Mouse (Mus musculus) ES-E14 (cell line): ENCODE results near the gene Tiparp.
A peak's percentile ranks its signal among the peaks of the same experiment; 100 is the strongest.

Experiments
- CHD2 ChIP-seq: IDR thresholded peaks from 2 replicates; pipeline ENCODE4 v1.6.1; 2014; ENCODE audit warnings: mild to moderate bottlenecking, low read depth, low read length, inconsistent platforms
- HCFC1 ChIP-seq: IDR thresholded peaks from 2 replicates; pipeline ENCODE4 v1.6.1; 2012; ENCODE audit warnings: low read length, inconsistent platforms, borderline replicate concordance; ENCODE audit not compliant: insufficient read depth
- MAFK ChIP-seq: IDR thresholded peaks from 2 replicates; pipeline ENCODE4 v1.6.1; 2014; ENCODE audit warnings: mild to moderate bottlenecking, low read depth, low read length, inconsistent platforms; ENCODE audit not compliant: insufficient read depth
- ZC3H11A ChIP-seq: IDR thresholded peaks from 2 replicates; pipeline ENCODE4 v1.6.1; 2012; ENCODE audit warnings: low read depth, mild to moderate bottlenecking, inconsistent platforms, low read length, borderline replicate concordance
- ZNF384 ChIP-seq: IDR thresholded peaks from 2 replicates; pipeline ENCODE4 v1.6.1; 2012; ENCODE audit warnings: low read depth, low read length, inconsistent platforms

GRCm38 (mm10) chr3:65603392-65604055, 75.3 kb downstream of the Tiparp start:
- peak; percentile 51; the same call in 1 of the 2 replicates for TF ChIP-seq ZNF384
- no peak for TF ChIP-seq HCFC1
- TF ChIP-seq MAFK = no peak
- TF ChIP-seq CHD2 = no peak
- TF ChIP-seq ZC3H11A = no peak
